Mouse (Mus musculus) brain, embryonic 14.5 days (tissue): ENCODE measurements around the gene Blmh.

Experiments
- CTCF ChIP-seq: fragments of 200-500 bp; IDR thresholded peaks from 2 replicates; pipeline ENCODE4 v1.5.1; 2012; ENCODE audit warnings: inconsistent platforms, mild to moderate bottlenecking, moderate library complexity, borderline replicate concordance; ENCODE audit not compliant: insufficient read depth, insufficient read length; ENCODE audit errors: extremely low read depth
- POLR2A ChIP-seq: fragments of 200-500 bp; IDR thresholded peaks from 2 replicates; pipeline ENCODE4 v1.6.1; 2012; ENCODE audit warnings: mild to moderate bottlenecking, inconsistent platforms, borderline replicate concordance; ENCODE audit not compliant: poor library complexity, insufficient read depth, insufficient read length, severe bottlenecking; ENCODE audit errors: extremely low read depth

DNA sequence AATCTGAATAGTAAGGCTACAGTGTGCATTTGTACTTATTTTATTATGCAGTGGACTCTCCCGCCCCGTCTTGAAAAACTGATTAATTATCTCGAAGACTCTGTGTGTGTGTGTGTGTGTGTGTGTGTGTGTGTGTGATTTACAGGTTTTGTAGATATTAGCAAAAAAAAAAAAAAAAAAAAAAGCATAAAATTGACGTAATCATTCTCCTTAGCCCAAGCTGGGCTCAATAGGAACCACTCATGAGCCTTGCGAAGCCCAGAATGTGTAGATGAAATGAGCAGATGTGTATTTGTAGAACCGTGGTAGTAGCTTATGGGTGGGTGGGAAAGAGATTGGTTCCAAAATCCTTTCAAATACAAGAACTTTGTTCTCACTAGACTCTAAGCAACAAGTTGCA, 20.2 kb downstream of the Blmh start:
- TF ChIP-seq CTCF (no peak), POLR2A (no peak)
